Comparison of ENCODE assay signal across 8 mouse cellular contexts in the genomic region with DNA sequence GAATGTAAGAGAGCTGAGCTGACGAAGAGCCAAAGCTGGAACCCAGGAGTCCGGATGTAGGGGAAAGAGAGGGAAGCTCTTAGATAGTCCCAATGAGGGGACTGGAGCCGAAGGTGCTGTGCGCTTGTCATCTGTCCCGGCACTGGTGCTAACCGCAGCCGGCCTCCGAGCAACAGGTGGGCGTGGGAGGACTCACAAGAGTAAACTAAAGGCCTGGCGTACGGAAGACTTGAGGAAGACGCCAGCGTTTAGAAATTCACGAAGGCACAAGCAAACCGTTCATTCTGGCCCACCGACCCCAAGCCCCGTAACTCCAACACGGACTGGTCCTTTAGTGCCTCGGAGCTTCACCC. TPM values are rescaled to one million over a fixed set of nuclear protein-coding genes. Genes with fewer than 3 reads are reported as not detected.
A peak's percentile ranks its signal among the peaks of the same experiment; 100 is the strongest.
DNase-seq lines count a peak whose midpoint lies in the region; ATAC-seq and TF ChIP-seq lines count a peak whose summit lies in the region.

No protein-coding gene starts in this region.

- peak overlapping the region; percentile 86 for H3K4me2 ChIP-seq in kidney, postnatal 0 days (ENCODE audit: low read length)
- H3K4me2 ChIP-seq in forebrain, embryonic 15.5 days (replicated peaks): peak overlapping the region; percentile 80
- peak overlapping the region; percentile 78 for H3K4me2 ChIP-seq in liver, embryonic 16.5 days (ENCODE audit: low read depth, low read length)

- under 1% methylated on average over 19 of the region's 19 CpGs for WGBS in kidney, postnatal 0 days
- WGBS in forebrain, embryonic 15.5 days: under 1% methylated on average over 19 of the region's 19 CpGs
- 0% methylated on average over 19 of the region's 19 CpGs for WGBS in liver, embryonic 16.5 days (ENCODE audit: insufficient replicate concordance)

- H3K4me3 ChIP-seq in kidney, postnatal 0 days (replicated peaks; ENCODE audit: low read depth, low read length): peak overlapping the region; percentile 50
- H3K4me3 ChIP-seq in forebrain, embryonic 15.5 days: peak overlapping the region; percentile 79
- H3K4me3 ChIP-seq in liver, embryonic 16.5 days (ENCODE audit: low read depth, low read length): peak overlapping the region; percentile 75

- peaks cover 4% of the 10 kb centered on the region; the same call in 1 of the 2 replicates for H3K4me1 ChIP-seq in kidney, postnatal 0 days (replicated peaks; ENCODE audit: insufficient read depth, low read length)
- H3K4me1 ChIP-seq in forebrain, embryonic 15.5 days: peaks cover 30% of the 10 kb centered on the region
- peaks cover 36% of the 10 kb centered on the region for H3K4me1 ChIP-seq in liver, embryonic 16.5 days (ENCODE audit: control insufficient read depth, low read depth, low read length)

- no peaks in the 10 kb centered on the region for H3K9me3 ChIP-seq in kidney, postnatal 0 days (replicated peaks; ENCODE audit: low read length)
- no peaks in the 10 kb centered on the region for H3K9me3 ChIP-seq in forebrain, embryonic 15.5 days
- no peaks in the 10 kb centered on the region for H3K9me3 ChIP-seq in liver, embryonic 16.5 days (replicated peaks; ENCODE audit: control insufficient read depth, low read length)

- DNase-seq in kidney, postnatal 0 days (ENCODE audit: low spot score): no peak
- no peak for DNase-seq in kidney, postnatal 4 days
- no peak for DNase-seq in embryo, embryonic 9.5 days (ENCODE audit: extremely low spot score)
- no peak for DNase-seq in left cerebral cortex, adult 9 months (ENCODE audit: low spot score in 2 of 2)
- DNase-seq in layer of hippocampus, adult 11-12 months (ENCODE audit: low spot score): no peak

- no peak; the same call in 1 of the 2 replicates for ATAC-seq in kidney, postnatal 0 days (replicated peaks; ENCODE audit: low FRiP score, low read depth)
- peak; percentile 26 for ATAC-seq in activated CD4-positive, CD25-positive, alpha-beta regulatory T cell, adult 4 months
- ATAC-seq in forebrain, embryonic 15.5 days (replicated peaks): no peak; the same call in 1 of the 2 replicates
- ATAC-seq in liver, embryonic 16.5 days (ENCODE audit: low read depth): peak; percentile 26; the same call in 1 of the 2 replicates

- no peak for TF ChIP-seq CTCF in kidney, postnatal 0 days (IDR thresholded peaks at IDR 0.05; ENCODE audit: low read depth)

- H3K9ac ChIP-seq in kidney, postnatal 0 days (ENCODE audit: low read depth, low read length): peak overlapping the region; percentile 51
- peak overlapping the region; percentile 63 for H3K9ac ChIP-seq in forebrain, embryonic 15.5 days (replicated peaks)
- H3K9ac ChIP-seq in liver, embryonic 16.5 days (ENCODE audit: low read depth, low read length): peak overlapping the region; percentile 71

- no peaks in the 10 kb centered on the region for H3K27me3 ChIP-seq in kidney, postnatal 0 days (ENCODE audit: insufficient read depth, low read length)
- no peaks in the 10 kb centered on the region for H3K27me3 ChIP-seq in forebrain, embryonic 15.5 days
- H3K27me3 ChIP-seq in liver, embryonic 16.5 days (ENCODE audit: control insufficient read depth, insufficient read depth, low read depth, low read length): no peaks in the 10 kb centered on the region

- peaks cover 13% of the 10 kb centered on the region; the same call in 1 of the 2 replicates for H3K36me3 ChIP-seq in kidney, postnatal 0 days (ENCODE audit: insufficient read depth, low read length)
- peaks cover 25% of the 10 kb centered on the region for H3K36me3 ChIP-seq in forebrain, embryonic 15.5 days
- H3K36me3 ChIP-seq in liver, embryonic 16.5 days (ENCODE audit: control insufficient read depth, insufficient read depth): peaks cover 13% of the 10 kb centered on the region

- H3K27ac ChIP-seq in kidney, postnatal 0 days: 0 out of 2 replicates have a peak overlapping the region, but pooled peaks have one; percentile 57
- peak overlapping the region; percentile 80 for H3K27ac ChIP-seq in forebrain, embryonic 15.5 days (replicated peaks)
- peak overlapping the region; percentile 83 for H3K27ac ChIP-seq in liver, embryonic 16.5 days (ENCODE audit: low read length)

RNA-seq across cellular contexts. Expression of gene Fdps, which starts 0.3 kb away (rescaled TPM):
- 138 and 150 TPM in 2 replicates for polyA plus RNA-seq in kidney, postnatal 0 days (2015; fragmentation: Nextera tagmentation; extraction: Ambion mirVana)
- polyA plus RNA-seq in activated CD4-positive, CD25-positive, alpha-beta regulatory T cell, adult 4 months (2017; shearing (Covaris generic)): 10 to 100 TPM; 75.1 to 83.8 TPM
- polyA plus RNA-seq in forebrain, embryonic 15.5 days (2015; fragmentation: Nextera tagmentation; extraction: Ambion mirVana): 364 and 375 TPM in 2 replicates
- polyA plus RNA-seq in liver, embryonic 16.5 days (2015; fragmentation: Nextera tagmentation; extraction: Ambion mirVana): 375 and 379 TPM in 2 replicates

RNA-seq across cellular contexts. Expression of gene Gm43738, which starts 0.5 kb away (rescaled TPM):
- not detected in 2 replicates for polyA plus RNA-seq in kidney, postnatal 0 days (2015; fragmentation: Nextera tagmentation; extraction: Ambion mirVana)
- polyA plus RNA-seq in activated CD4-positive, CD25-positive, alpha-beta regulatory T cell, adult 4 months (2017; shearing (Covaris generic)): under 1 TPM in 1 of 2 experiments, not detected in 1; 0.23 TPM
- polyA plus RNA-seq in forebrain, embryonic 15.5 days (2015; fragmentation: Nextera tagmentation; extraction: Ambion mirVana): not detected in 2 replicates
- polyA plus RNA-seq in liver, embryonic 16.5 days (2015; fragmentation: Nextera tagmentation; extraction: Ambion mirVana): 0.11 TPM in 1 of 2 replicates, not detected in the other

RNA-seq across cellular contexts. Expression of gene Rusc1, which starts 8.3 kb away (rescaled TPM):
- polyA plus RNA-seq in kidney, postnatal 0 days (2015; fragmentation: Nextera tagmentation; extraction: Ambion mirVana): 19.8 TPM in 2 replicates
- 10 to 100 TPM; 54.4 to 70.3 TPM for polyA plus RNA-seq in activated CD4-positive, CD25-positive, alpha-beta regulatory T cell, adult 4 months (2017; shearing (Covaris generic))
- 74.8 and 76.2 TPM in 2 replicates for polyA plus RNA-seq in forebrain, embryonic 15.5 days (2015; fragmentation: Nextera tagmentation; extraction: Ambion mirVana)
- polyA plus RNA-seq in liver, embryonic 16.5 days (2015; fragmentation: Nextera tagmentation; extraction: Ambion mirVana): 2.6 and 3.3 TPM in 2 replicates

RNA-seq across cellular contexts. Expression of gene Pklr, which starts 34.5 kb away (rescaled TPM):
- 3.7 and 6.8 TPM in 2 replicates for polyA plus RNA-seq in kidney, postnatal 0 days (2015; fragmentation: Nextera tagmentation; extraction: Ambion mirVana)
- polyA plus RNA-seq in activated CD4-positive, CD25-positive, alpha-beta regulatory T cell, adult 4 months (2017; shearing (Covaris generic)): not detected
- polyA plus RNA-seq in forebrain, embryonic 15.5 days (2015; fragmentation: Nextera tagmentation; extraction: Ambion mirVana): 0.06 and 0.10 TPM in 2 replicates
- 102 and 104 TPM in 2 replicates for polyA plus RNA-seq in liver, embryonic 16.5 days (2015; fragmentation: Nextera tagmentation; extraction: Ambion mirVana)

RNA-seq across cellular contexts. Expression of gene Hcn3, which starts 58.6 kb away (rescaled TPM):
- 0.71 and 0.91 TPM in 2 replicates for polyA plus RNA-seq in kidney, postnatal 0 days (2015; fragmentation: Nextera tagmentation; extraction: Ambion mirVana)
- under 1 TPM; 0.50 to 0.69 TPM for polyA plus RNA-seq in activated CD4-positive, CD25-positive, alpha-beta regulatory T cell, adult 4 months (2017; shearing (Covaris generic))
- 30.1 and 34.3 TPM in 2 replicates for polyA plus RNA-seq in forebrain, embryonic 15.5 days (2015; fragmentation: Nextera tagmentation; extraction: Ambion mirVana)
- polyA plus RNA-seq in liver, embryonic 16.5 days (2015; fragmentation: Nextera tagmentation; extraction: Ambion mirVana): 0.29 and 0.32 TPM in 2 replicates

Comparison
In these comparisons a context has a peak if more than half of its experiments do, and no peak if none do; other contexts are left out.
1. ATAC-seq: peak in activated CD4-positive, CD25-positive, alpha-beta regulatory T cell, adult 4 months (single experiment) and liver, embryonic 16.5 days (single experiment); none in kidney, postnatal 0 days (single experiment) and forebrain, embryonic 15.5 days (single experiment).
2. Peak in every context shown above with its lines, with median percentiles within 50 percentile points of each other: H3K27ac ChIP-seq, H3K4me2 ChIP-seq, H3K4me3 ChIP-seq and H3K9ac ChIP-seq.